Mouse (Mus musculus): ENCODE data around the gene Thsd1. TPM values are rescaled to one million over a fixed set of nuclear protein-coding genes. Genes with fewer than 3 reads are reported as not detected.

Gene Thsd1
- 0.80 TPM for total RNA-seq (2023)

DNA sequence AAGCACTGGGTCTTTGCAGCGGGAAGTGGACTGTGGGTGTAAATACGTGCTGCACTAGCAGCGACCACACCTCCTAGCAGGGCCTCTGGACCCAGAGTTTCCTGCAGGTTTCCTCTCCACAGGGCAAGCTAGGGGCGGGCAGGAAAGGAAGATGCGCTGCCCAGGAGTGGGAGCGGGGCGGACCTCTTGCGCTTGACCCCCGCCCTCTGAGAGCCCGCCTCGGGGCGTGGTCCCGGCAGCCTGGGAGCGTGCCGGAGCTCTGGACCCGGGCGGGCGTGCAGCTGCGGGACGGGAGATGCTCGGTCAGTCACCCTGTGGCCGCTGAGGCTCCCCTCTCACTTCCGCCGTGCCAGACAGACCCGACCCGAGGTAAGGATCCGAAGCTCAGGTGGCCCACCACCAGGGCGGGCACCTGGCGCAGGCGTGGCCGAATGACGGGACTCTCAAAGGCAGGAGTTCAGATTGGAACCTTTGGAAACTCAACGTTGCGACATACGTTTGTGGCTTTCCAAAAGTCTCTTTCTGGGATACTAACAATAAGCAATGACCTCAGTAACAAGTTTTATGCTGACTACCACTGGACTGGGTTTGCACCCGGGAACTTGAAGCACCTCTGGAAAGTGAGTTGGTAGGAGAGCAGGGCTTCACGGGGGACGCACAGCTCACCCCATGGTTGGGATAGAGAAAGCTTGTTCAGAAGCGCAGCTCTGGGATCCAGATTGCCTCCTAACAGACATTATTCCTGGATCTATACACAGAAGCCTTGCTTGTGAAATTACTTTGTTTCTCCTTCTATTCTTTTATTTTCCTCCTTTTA is at the start of gene Thsd1:
Gene Thsd1 (plus strand): TSS at position 253 of the 817 bp plus-strand sequence.

DNA sequence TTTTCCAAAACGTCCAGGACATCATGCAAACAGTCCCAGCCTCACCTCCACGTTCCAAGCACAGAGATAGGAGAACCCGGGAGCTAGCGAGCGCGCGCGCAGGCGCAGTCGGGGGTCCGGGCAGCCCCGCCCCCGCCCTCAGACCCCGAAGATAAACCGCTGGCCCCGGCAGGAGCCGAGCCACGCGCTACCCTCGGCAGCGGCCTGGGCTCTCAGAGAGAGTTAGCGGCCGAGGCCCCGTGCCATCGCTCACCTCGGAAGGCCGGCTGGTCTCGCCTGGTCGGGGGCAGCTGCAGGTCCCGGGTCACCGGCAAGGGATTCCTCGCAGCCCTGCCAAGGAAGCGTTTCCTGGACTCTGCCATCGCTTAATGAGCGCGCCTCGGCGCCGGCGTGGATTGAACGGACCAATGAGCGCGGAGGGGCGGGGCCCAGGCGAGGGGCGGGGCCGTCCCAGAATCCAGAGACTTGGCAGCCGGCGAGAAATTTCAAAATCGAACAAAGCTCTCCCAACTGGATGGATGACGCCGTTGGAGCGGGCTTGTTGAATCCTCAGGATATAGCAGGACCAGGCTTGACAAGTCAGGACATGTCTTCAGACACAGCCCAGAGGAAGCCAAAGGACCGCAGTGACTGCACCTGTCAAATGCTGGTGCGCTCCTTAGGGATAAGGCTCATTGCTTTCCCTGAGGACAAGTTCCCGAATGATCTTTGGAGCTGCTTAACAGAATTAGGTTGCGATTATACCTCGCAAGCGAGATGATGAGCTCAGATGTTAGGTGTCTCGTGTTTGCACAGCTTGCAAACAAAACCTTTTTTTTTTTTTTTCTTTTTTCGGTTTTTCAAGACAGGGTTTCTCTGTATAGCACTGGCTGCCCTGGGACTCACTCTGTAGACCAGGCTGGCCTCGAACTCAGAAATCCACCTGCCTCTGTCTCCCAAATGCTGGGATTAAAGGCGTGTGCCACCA is 41.4 kb upstream of the Thsd1 start, which contains the start of gene Ckap2:
Gene Ckap2 (minus strand): TSS at position 389 of the 967 bp plus-strand sequence.

DNA sequence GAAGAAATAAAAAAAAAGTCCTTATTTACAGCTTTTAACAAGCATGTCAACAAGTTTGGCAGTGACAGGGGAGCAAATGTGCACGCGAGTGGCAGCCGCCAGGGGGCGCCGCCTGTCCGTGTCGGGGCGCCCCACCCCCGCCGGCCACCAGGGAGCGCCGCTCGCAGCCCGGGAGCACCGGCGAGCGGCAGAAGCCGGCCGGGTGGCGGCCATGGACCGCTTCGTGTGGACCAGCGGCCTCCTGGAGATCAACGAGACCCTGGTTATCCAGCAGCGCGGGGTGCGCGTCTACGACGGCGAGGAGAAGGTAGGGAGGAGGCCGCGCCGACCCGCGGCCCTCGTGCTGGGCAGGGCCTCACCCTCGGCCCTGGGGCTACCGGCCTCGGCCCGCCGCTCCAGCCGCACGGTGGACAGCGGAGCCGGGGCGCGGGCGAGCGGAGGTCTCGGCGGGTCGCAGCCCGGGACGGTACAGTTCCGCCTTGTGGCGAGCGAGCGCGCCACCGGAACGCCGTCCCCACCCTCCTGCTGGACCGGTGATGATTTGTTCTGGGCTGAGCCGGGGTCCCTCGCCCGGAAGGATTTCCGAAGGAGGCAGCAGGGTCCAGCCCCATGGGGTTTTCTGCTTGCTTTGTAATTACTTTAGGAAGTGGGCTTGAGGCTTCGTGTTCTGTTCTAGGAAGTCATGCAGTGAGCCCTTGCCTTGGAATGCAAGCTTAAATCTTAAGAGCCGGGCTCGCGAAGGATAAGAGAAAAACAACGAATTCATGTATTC is 34.3 kb upstream of the Thsd1 start, which contains the start of gene Vps36:
Gene Vps36 (plus strand): TSS at position 150 of the 772 bp plus-strand sequence.

GRCm38 (mm10) chr8:22282999-22283491 is 55.9 kb downstream of the Thsd1 start, which contains the start of gene Tpte:
Gene Tpte (plus strand): TSS chr8:22283441.

Other genes starting within 250 kb of the Thsd1 start
- gene Atp7b, start 167.0 kb upstream of the Thsd1 start, total RNA-seq (2023) = 0.35 TPM
- 20.1 TPM for gene Alg11, start 166.6 kb upstream of the Thsd1 start, total RNA-seq (2023)
- gene Nek5, start 102.3 kb upstream of the Thsd1 start, total RNA-seq (2023) = not detected
- 7.4 TPM for gene Nek3, start 60.9 kb upstream of the Thsd1 start, total RNA-seq (2023)
- 1.4 TPM for gene Ckap2, start 41.5 kb upstream of the Thsd1 start, total RNA-seq (2023)
- gene Vps36, start 34.5 kb upstream of the Thsd1 start, total RNA-seq (2023) = 25.3 TPM
- not detected for gene Tpte, start 56.1 kb downstream of the Thsd1 start, total RNA-seq (2023)
- gene Slc25a15, start 171.3 kb downstream of the Thsd1 start, total RNA-seq (2023) = 5.6 TPM
- gene Mrps31, start 184.0 kb downstream of the Thsd1 start, total RNA-seq (2023) = 11.0 TPM

Measured in CD4-positive naive resting alpha-beta T cell, adult 57 days (primary cell).